Mouse (Mus musculus) adrenal gland, adult (tissue): ENCODE measurements around the gene Vill.

ENCODE experiments used
- DNase-seq, 2 experiments: peaks; one replicate each; pipeline ENCODE4 v3.0.0; 2022 to 2023; ENCODE audit warnings: low spot score in 1 of 2; ENCODE audit not compliant: inconsistent age in 2 of 2

Gene Vill

GRCm38 (mm10) chr9:119052154-119052944, at the start of gene Vill:
TSS of gene Vill (plus strand) at chr9:119052778.
- DNase-seq = no peak

- DNase-seq = no peak
Observed at GRCm38 (mm10) chr9:119003990-119004702, 48.4 kb upstream of the Vill start.

GRCm38 (mm10) chr9:119004703-119005076, 47.9 kb upstream of the Vill start:
- no peak for DNase-seq

- no peak for DNase-seq
Observed at GRCm38 (mm10) chr9:119005303-119006029, 47.1 kb upstream of the Vill start.

- DNase-seq = peak in 1 of 2 experiments; percentile 55
Observed at GRCm38 (mm10) chr9:119007266-119007665, 45.3 kb upstream of the Vill start.

GRCm38 (mm10) chr9:119008871-119009270, 43.7 kb upstream of the Vill start:
- DNase-seq = no peak

GRCm38 (mm10) chr9:119010156-119010710, 42.3 kb upstream of the Vill start:
- no peak for DNase-seq

GRCm38 (mm10) chr9:119016785-119017507, 35.6 kb upstream of the Vill start:
- no peak for DNase-seq

- no peak for DNase-seq
Observed at GRCm38 (mm10) chr9:119021731-119022130, 30.8 kb upstream of the Vill start.

- DNase-seq = no peak
Observed at GRCm38 (mm10) chr9:119025263-119025662, 27.3 kb upstream of the Vill start.

GRCm38 (mm10) chr9:119025832-119026331, 26.7 kb upstream of the Vill start:
- no peak for DNase-seq

- no peak for DNase-seq
Observed at GRCm38 (mm10) chr9:119027337-119027736, 25.2 kb upstream of the Vill start.

- peak in 1 of 2 experiments; percentile 60 for DNase-seq
Observed at GRCm38 (mm10) chr9:119028226-119029195, 24.1 kb upstream of the Vill start.

GRCm38 (mm10) chr9:119029568-119029967, 23.0 kb upstream of the Vill start:
- peak; percentile 83 to 93 for DNase-seq

GRCm38 (mm10) chr9:119031038-119031437, 21.5 kb upstream of the Vill start:
- no peak for DNase-seq

GRCm38 (mm10) chr9:119031772-119032171, 20.8 kb upstream of the Vill start:
- DNase-seq = peak in 1 of 2 experiments; percentile 68

- peak in 1 of 2 experiments; percentile 38 for DNase-seq
Observed at GRCm38 (mm10) chr9:119032538-119032937, 20.0 kb upstream of the Vill start.

GRCm38 (mm10) chr9:119033111-119033921, 19.3 kb upstream of the Vill start:
- DNase-seq = no peak
